Mouse (Mus musculus): ENCODE measurements around the gene Nsrp1. TPM values are rescaled to one million over a fixed set of nuclear protein-coding genes. Genes with fewer than 3 reads are reported as not detected.

The Nsrp1 gene
- 55.6 and 71.5 TPM in 2 replicates for polyA plus RNA-seq (2015; fragmentation: Nextera tagmentation; extraction: Ambion mirVana)

DNA sequence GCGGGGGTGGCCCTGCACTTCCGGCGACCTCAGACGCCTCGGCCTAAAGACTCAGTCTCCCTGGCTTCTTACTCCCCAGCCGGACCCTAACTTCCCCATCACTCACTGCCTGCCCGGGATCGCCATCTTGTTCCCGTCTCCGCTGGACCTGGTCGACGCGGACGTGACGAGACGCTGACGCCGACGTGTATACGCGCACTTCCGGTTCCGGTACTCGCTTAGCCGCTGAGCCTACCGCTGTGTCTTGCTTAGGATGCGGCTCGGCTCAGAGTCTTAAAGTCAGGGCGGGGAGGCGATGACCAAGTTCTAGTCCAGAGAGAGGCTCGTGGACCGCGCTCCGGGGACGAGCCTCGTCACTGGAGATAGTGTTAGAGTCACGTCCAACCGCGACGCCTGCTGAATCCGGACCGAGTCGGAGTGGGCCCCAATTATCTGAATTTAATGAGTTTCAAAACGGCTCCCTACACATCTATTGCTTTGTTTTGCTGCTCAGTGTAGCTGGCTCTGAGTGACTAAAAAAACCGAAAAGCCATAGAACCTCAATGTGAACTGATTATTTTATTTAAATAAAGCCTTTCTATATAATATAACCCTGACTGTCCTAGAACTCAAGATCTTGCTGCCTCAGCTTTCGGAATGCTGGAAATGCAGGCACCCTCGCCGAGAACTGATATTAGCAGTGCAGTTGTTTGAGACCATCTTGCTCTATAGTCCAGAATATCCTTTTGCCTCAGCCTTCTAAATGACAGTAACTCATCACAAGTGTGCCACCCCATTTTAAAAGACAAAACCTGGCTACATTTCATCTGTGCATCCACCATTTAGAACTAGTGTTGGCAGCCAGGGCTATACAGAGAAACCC is at the start of gene Nsrp1:
Gene Nsrp1 (minus strand): TSS at position 163 of the 862 bp plus-strand sequence.

DNA sequence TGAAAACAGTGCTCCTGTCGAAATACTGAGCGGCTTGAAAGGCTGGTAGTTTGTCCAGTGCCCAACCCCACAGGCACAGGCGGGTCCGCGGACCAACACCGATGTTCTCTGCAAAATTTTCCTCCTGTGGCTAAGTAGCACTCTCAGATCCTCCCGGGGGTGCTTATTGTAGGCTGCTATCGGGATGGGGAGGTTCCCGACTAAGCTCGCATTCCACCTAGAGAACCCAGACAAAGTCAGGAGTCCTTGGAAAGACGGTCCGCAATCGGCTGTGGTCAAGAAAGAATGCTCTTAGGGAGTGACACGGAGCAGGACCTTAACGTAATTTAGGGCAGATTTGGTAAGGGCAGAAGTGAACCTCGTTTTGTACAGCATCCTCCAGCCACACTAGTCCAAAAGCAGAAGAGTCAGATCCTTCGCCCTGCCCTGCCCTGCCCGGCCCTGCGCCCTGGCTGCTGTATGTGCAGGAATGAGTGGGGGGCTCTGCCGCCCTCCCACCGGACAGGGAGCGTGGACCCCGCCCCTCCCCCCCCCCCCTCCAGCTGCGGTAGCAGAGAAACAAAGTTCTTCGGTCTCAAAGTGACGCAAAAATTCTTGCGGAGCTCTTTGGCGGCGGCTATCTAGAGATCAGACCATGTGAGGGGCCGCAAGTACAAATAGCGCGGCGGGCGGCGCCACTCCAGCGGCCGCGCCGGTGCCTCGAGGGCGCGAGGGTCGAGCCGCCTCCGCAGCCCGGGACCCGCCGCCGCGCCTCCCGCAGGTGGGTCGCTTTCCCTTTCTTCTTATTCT is 80.1 kb downstream of the Nsrp1 start, which contains the start of gene Slc6a4:
Gene Slc6a4 (plus strand): TSS at position 688 of the 789 bp plus-strand sequence.

Small RNAs within 50 kb of the gene (microRNA-seq; reads per million reads assigned to microRNA genes)
- 4,790 reads per million, percentile 89 among the genes with 10 or more reads in this experiment for gene Mir423 (ENCODE audit: borderline replicate concordance, insufficient number of aligned reads)

Other genes starting within 250 kb of the Nsrp1 start
- gene Cpd, start 231.4 kb downstream of the Nsrp1 start, polyA plus RNA-seq (2015; fragmentation: Nextera tagmentation; extraction: Ambion mirVana), result 8.0 and 9.0 TPM in 2 replicates
- 2.6 and 3.2 TPM in 2 replicates for gene Tmigd1, start 176.3 kb downstream of the Nsrp1 start, polyA plus RNA-seq (2015; fragmentation: Nextera tagmentation; extraction: Ambion mirVana)
- gene Blmh, start 153.6 kb downstream of the Nsrp1 start, polyA plus RNA-seq (2015; fragmentation: Nextera tagmentation; extraction: Ambion mirVana), result 65.6 and 75.3 TPM in 2 replicates
- 2.0 and 4.5 TPM in 2 replicates for gene Slc6a4, start 79.8 kb downstream of the Nsrp1 start, polyA plus RNA-seq (2015; fragmentation: Nextera tagmentation; extraction: Ambion mirVana)
- gene Efcab5, start 110.5 kb upstream of the Nsrp1 start, polyA plus RNA-seq (2015; fragmentation: Nextera tagmentation; extraction: Ambion mirVana), result 0.12 and 0.16 TPM in 2 replicates
- gene Ssh2, start 137.9 kb upstream of the Nsrp1 start, polyA plus RNA-seq (2015; fragmentation: Nextera tagmentation; extraction: Ambion mirVana), result 4.2 and 6.1 TPM in 2 replicates

All from adrenal gland, postnatal 0 days (tissue).